Mouse (Mus musculus) MEL-GATA-1-ER (cell line): Measurements from ENCODE around the gene Atp13a3.
"Not testable (repeated sequence)": the region's sequence is repeated elsewhere in the genome, so short reads cannot be mapped to it uniquely, and the experiment has no call there.

ENCODE experiments used
- DNase-seq: peaks from one replicate; pipeline ENCODE4 v3.0.0-alpha.2; 2012; ENCODE audit warnings: low read depth; ENCODE audit errors: extremely low read depth

Gene Atp13a3

DNA sequence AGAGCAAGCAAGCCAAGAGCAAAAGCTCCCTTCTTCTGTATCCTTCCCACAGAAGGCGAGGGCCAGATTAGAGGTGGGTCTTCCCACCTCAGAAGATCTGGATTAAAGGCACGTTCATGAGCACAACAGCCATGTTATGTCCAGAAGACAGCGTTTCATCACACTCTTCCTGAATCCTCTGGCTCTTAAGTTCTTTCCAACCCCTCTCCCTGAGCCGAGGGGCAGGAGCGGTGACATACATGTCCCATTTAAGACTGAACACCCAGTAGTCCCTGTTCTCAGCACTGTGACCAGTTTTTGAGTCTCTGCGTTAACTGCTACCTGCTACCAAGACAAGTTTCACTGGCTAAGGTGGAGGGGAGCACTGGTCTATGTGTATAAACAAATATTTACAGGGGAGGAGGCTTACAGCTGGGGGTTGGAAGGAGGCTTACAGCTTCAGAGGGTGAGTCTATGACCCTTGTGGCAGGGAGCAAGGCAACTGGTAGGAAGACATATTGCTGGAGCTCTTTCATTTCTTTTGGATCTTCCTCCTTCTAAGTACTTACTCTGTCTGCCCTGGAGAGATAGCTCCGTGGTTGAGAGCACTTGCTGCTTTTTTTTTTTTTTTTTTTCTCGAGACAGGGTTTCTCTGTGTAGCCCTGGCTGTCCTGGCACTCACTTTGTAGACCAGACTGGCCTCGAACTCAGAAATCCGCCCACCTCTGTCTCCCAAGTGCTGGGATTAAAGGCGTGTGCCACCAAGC, at the start of gene Atp13a3:
Gene Atp13a3 (minus strand): TSS at position 51 of the 746 bp plus-strand sequence.
- no peak for DNase-seq

DNA sequence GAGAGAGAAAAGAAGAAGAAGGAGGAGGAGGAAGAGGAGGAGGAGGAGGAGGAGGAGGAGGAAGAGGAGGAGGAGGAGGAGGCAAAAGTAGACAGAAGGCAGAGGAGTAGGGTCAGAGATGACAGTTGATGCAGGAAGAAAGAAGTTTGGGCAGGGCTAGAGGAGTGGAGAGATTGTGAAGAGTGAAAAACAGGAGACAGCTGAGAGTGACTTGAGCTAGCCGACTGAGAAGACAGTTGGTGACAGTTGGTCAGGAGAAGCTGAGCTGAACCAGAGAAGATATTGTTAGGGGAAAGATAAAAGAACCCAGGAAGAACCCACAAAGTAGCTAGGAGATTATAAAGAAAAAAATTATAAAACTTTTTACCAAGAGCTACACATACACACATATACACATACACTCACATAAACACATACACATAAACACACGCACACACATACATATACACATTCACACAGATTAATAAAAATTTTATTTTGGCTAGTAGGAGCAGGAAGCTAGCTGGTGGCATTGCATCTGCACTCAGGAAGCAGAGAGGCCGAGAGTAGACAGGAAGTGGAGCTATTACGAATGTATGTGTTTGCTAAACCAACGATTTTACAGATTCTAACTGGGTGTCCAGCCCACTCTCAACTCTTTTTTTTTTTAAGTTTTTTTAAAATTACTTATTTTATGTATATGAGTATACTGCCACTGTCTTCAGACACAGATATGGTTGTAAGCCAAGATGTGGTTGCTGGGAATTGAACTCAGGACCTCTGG, 47.6 kb upstream of the Atp13a3 start:
- DNase-seq, result peak; percentile 89

DNA sequence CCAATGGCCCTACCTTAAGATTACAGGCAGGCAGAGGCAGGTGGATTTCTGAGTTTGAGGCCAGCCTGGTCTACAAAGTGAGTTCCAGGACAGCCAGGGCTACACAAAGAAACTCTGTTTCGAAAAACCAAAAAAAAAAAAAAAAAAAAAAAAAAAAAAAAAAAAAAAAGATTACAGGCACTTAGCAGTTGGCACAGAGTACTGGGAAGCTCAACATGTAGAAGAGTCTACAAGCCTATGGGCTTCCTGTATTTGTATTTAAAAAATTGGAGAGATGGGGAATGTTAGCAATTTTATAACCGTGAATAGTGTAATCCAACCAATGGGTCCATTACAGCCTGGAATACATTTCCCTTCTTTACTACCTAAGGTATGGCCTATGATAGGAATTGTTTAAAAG, 45.4 kb upstream of the Atp13a3 start:
- DNase-seq, result not testable (repeated sequence)

DNA sequence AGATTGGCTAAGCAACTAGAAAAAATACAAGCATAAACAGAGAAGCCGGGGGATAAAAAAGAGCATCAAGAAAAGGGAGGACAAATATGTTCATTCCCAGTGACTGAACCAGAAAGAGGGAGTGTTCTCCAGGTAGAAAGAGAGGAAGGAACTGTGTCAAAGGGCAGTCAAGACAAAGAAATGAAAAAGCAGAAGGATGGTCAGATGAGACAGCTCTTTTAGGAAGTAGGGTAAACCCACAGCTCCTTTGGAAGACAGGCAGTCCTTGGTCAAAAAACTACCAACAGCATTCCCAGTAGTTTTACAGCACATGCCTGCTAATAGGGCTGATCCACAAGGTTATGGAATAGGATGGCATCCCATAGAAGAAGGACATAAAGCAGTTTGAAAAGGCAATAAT, 43.2 kb upstream of the Atp13a3 start:
- no peak for DNase-seq

DNA sequence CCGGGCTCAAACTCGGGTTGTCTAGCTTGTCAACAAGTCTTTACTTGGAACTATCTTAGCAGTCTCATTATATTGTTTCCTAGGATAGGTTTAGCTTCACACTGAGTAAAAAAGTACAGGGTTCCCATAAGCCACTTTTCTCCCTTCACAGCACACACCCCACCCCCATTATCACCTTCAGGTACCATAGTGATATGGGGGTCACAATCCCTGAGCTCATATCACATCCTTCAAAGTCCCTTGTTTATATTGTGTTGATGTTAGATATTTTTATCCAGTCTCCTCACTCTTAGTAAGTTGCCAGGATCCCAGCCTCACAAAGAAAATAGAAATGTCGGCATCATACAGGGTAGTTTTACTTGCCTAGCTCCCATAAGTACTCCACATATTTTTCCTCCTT, 42.4 kb upstream of the Atp13a3 start:
- no peak for DNase-seq

DNA sequence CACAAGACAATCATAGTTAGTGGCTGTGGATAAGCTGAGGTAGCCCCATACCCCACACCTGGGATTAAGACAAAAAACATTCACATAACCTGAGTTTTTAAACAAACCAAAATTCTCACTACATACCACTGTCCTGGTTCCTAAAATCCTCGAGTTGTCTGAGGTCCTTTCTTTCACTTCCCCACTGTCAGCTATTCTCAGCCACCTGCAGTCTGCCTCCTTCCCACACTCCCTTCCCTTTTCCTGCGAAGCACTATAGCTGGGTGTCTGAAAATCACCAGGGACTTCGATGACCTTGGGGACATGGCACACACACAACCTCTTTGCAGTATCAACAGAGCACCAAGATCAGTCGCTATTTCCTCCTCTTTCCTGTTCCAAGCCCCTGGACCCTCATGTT, 41.9 kb upstream of the Atp13a3 start:
- no peak for DNase-seq

DNA sequence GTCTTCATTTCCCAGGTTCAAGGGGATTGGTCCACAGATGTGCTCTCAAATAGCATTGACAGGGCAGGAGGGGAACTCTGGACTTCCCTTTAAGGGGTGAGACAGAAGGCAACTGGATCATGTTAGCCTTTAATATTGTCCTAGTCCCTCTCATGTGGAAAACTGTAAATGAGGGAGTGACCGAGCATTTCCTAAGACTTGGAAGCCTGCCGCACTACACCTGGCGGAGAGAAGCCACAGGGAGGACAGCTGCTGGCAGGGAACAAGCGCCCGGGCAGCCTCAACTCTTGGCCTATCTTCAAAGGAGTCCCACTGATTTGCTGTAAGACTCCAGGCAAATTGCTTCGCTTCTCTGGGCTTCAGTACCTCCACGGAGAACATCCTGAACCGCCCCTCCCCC, 37.6 kb upstream of the Atp13a3 start:
- DNase-seq, result no peak

DNA sequence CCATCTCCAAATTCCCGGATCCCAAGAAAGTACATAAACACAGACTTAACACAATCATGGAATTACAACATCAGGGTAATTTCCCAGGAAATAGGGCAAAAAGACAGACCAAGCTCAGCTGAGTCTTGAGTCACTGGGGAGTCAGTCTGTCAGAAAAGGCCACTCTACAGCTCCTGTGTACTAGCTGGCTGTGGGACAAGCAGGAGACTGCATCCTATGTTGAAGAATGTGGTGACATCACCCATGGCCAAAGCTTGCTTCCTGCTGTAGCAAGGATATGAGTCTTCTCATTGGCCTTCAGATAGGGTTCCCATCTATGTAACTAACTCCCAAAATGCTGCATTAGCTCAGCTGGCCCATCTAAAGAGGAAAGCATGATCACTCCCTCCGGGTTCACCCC, 36.7 kb upstream of the Atp13a3 start:
- DNase-seq, result no peak

DNA sequence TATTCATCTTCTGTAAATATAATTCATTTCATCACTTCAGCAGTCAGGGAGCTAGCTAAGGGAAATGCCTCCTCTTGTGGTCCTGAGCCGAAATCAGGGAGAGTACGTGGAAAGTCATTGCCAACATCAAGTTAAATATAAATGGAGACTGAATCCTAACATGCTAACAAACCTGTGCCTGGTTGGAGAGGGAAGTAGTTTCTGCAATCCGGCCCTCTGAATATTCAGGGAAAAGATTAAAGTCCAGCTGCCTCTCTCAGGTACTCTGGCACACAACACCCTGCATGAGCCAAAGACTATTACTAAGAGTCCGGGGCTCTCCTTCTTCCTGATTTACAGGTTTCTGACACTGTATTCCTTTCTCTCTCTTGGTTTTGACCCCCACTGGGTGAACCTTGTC, 35.6 kb upstream of the Atp13a3 start:
- DNase-seq, result no peak

DNA sequence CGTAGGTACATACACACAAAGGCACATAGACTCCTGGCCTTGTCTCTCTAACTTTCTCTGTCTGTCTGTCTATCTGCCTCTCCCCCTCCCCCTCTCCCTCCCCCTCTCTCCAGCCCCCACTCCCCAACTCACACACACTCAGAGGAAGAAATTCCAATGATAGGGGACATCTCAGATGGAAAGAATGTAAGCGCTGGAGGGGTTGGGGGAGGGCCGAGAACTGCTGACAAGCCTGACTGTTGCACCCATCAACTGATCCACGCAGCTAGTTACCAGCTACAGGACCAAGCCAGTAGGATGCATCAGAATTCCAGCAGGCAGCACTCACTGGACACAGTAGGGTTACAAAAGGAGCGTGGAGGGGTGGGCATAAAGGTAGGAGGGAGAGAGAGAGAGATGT, 34.1 kb upstream of the Atp13a3 start:
- DNase-seq, result no peak

DNA sequence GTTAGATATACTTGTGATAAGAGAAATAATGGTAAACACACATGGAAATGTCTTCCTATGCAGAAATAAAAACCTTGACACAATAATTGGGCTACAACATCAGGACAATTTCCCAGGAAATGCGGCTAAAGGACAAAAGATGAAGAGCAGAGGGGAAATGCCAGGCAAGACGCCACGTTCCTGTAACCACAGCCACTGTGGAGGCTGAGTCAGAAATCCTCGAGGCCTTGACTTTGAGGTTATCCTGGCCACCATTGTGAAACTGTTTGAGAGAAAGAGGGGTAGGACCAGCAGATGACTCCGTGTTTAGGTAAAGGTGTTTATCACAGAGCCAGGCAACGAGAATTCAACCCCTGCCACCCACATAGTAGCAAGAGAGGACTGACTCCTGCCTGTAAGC, 33.6 kb upstream of the Atp13a3 start:
- DNase-seq, result no peak

DNA sequence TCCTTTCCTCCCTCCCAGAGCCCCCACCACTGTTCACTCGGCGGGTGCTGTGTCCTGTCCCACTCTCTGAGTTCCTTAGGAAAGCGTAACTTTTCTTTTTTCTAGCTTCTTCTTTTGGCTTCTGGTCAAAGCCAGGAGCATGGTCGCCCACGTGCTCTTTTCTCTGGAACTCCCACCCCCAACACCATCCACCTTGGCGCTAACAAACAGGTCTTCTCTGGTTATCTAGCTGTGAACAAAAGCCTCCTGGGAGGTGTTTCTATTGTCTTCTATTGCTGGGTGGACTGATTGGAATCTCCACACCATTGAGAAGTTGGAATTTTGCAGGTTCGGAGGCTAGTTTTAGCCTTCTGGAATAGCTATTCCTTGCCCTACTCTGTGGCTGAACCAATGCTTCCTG, 30.5 kb upstream of the Atp13a3 start:
- no peak for DNase-seq

DNA sequence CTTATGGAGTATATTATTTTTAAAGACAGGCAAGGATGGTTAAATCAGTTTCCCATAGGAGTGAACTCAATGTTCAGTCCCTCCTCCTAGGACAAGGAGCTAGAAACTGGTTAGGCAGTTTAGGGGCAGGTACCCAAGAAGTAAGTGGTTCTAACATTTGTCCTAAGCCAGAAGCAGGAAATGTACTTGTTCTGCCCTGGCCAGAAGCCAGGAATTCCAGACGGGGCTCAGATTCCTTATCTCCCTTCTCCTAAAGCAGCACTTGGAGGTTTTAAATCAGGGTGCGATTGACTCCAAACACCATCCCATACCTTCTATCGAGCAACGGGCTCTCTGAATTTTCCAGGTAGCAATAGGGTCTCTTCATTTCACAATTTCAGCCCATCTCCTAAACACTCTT, 29.6 kb upstream of the Atp13a3 start:
- DNase-seq, result no peak

DNA sequence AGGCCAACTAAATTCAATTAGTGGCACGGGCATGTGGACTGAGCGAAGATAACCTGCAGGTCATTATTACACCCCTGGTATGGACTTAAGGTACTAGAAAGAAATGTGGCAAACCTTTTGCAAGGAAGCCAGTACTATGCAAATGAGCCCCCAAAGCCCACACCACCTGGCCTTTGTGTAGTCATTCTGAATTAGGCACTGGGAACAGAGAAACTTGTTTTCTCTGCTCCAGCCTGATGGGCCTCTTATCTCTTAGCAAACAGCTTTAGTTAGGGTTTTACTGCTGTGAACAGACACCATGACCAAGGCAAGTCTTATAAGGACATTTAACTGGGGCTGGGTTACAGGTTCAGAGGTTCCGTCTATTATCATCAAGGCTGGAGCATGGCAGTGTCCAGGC, 27.4 kb upstream of the Atp13a3 start:
- no peak for DNase-seq

DNA sequence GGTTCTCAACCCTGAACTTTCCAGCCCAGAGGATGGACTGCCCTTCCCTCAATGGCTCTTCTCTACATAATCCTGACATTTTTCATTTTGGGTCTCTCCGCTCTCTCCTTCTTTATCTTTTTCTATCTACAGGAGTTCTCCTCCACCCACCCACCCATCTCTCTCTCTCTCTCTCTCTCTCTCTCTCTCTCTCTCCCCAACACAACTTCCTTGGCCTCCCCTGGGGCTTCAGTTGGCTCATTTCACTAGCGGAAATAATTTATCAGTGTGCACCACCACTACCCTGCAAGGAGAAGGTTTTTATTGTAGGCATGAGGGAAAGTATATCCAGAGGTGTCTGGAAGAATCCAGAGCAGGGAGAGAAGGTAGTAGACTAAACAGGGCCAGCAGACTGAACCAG, 26.3 kb upstream of the Atp13a3 start:
- no peak for DNase-seq

DNA sequence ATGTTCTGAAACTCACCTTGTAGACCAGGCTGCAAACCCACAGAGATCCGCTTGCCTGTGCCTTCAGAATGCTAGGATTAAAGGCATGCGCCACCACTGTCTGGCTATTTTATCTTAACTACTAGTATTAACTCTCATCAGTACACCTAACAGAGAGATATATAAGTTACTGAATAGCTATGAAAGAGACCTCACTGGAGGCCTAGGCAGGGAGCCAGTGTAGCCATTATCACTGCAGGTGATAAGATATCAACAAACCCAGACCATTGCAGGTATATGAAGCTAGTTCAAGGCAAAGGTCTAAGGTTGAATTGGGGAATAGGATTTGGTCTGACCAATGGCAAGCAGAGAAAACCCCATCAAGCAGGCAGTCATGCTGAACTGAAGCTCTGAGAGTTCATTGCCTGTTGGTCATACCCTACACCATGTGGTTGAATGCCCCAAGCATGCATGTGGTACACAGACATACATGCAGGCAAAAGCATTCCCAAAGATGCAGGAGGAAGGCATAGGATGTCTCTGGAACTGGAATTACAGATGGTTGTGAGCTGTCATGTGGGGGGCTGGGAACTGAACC, 24.8 kb upstream of the Atp13a3 start:
- DNase-seq, result no peak

DNA sequence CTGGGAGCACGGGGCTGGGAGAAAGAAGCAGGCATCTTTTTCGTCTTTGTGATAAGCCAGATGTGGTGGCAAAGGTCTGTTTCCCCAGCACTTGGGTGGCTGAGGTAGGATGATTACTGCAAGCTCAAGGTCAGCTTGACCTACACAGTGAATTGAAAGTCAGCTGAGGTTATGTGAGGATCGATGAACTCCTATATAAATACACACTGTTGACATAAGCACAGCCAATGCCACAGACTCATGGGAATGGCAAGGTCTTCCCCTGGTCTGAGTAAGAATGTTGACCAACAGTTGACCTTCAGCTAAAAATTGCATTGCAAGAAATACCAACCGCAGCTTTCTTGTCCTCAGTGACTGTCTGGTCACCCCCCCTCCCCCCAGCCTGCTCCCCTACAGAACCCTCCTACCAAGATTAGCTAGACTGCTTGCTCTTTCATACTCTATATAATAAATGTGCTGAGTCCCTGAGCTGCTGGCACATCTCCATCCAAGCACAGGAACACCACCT, 23.0 kb upstream of the Atp13a3 start:
- DNase-seq, result no peak

DNA sequence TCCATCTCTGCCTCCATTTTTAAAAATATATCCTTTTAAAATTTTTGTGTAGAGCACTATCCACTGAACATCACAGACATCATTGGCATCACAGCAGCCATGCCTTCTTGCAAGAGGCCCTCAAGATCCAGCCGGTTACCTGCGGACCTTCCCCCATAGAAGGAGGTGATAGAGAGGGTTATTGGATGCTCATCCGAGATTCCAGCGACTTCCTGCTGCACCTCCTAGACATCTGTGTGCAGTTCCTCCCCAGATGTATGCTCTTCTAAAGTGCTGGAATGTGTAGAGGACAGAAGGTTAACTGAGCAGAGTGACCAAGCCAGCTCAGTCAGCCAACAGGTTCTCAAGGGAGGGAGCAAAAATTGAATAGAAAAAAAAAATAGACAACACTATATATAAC, 21.7 kb upstream of the Atp13a3 start:
- no peak for DNase-seq

DNA sequence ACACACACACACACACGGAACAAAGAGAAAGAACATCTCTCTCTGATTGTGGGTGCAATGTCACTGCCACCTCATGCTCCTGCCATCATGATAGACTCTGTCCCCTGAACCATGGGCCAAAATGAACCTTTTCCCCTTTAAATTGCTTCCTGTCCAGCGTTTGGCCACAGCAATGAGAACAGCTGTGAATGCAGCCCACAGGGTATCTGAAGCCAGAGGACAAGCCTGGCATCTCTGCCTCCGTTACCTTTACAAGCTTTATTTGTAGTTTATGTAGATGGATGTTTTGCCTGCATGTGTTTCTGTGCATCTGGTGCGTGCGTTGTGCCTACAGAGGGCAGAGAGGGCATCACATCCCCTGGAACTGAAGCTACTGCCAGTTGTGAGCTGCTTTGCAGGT, 21.2 kb upstream of the Atp13a3 start:
- DNase-seq, result no peak

DNA sequence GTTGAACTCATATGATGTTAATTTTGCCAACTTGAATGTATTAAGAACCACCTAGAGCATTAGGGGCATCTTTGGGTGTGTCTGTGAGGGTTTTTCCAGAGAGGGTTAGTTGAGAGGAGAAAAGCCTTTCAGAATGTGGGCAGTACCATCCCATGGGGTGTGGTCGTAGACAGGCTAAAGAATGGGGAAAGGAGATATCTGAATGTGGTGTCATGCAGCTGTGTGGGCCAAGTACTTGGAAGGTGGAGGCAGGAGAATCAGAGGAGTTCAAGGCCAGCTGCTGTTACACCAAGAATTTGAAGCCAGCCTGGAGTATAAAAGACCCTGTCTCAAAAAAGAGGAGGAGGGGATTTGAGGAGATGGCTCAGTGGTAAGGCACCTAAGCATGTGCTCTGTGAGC, 20.2 kb upstream of the Atp13a3 start:
- no peak for DNase-seq

DNA sequence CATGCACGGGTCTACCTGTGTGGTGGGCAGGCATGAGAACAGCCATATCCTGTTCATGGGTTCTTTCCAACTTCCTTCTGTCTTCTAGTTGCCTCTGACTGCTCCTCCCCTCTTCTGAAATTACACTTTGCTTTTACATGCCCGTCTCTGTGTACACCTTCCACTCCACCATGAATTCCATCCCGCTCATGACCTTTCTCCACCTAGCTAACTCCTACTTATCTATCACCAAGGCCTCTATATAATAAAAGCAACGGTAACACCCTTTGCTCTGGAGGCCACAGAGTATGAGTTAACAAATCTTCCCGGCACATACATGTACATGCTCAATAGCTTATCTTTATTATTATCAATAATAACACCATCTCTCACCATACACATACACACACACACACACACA, 18.3 kb upstream of the Atp13a3 start:
- DNase-seq, result no peak

DNA sequence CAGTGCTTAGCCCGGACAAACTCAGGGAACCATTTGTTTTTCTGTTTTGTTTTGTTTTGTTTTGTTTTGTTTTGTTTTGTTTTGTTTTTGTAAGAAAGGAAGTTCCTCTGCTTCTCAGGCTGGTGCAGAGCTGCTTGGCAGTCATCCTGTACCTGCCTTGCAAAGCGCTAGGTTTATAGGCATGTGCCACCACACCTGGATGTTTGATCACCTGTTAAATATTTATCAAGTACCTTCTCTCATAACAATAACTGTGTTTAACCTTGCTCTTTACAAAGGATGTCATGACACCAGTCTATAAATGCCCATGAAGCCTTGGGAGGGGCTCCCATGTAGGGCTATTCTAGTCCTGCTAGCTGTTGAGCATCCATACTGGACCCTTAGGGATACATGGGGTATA, 10.9 kb upstream of the Atp13a3 start:
- DNase-seq, result no peak

DNA sequence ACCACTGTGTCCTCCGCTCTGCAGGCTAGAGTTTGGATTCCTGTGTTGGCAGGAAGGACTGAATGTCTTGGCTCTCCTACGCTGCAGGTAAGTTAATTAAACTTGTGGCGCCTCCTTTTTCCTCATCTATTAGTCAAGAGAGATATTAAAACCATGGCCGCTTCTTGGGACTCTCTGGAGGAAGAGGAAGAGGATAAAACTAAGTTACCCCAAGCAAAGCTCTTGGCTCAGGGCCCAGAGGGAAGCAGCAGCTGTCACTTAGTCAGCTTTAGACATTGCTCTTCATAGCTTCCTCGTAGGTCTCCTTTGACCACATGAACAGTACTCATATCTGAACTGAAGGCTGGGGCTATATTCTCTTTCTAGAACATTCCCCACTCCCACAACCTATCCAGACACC, 10.5 kb upstream of the Atp13a3 start:
- DNase-seq, result peak; percentile 84
